Mouse (Mus musculus): Measurements from ENCODE around the gene Casc4.

The Casc4 gene

GRCm38 (mm10) chr2:121866632-121867050 is at the start of gene Casc4:
TSS of gene Casc4 (plus strand) at chr2:121866970.
- DNase-seq (ENCODE audit: low read depth): peak; percentile 76

GRCm38 (mm10) chr2:121821787-121822186 is 45.0 kb upstream of the Casc4 start:
- no peak for DNase-seq (ENCODE audit: low read depth)

- DNase-seq (ENCODE audit: low read depth): no peak
Measured at GRCm38 (mm10) chr2:121824653-121825052, 42.1 kb upstream of the Casc4 start.

GRCm38 (mm10) chr2:121826189-121826588 is 40.6 kb upstream of the Casc4 start:
- DNase-seq (ENCODE audit: low read depth): no peak

GRCm38 (mm10) chr2:121828411-121828810 is 38.4 kb upstream of the Casc4 start:
- DNase-seq (ENCODE audit: low read depth): no peak

GRCm38 (mm10) chr2:121832484-121832894 is 34.3 kb upstream of the Casc4 start:
- DNase-seq (ENCODE audit: low read depth): peak; percentile 59

- no peak for DNase-seq (ENCODE audit: low read depth)
Measured at GRCm38 (mm10) chr2:121834926-121835325, 31.8 kb upstream of the Casc4 start.

- DNase-seq (ENCODE audit: low read depth): no peak
Measured at GRCm38 (mm10) chr2:121841453-121841852, 25.3 kb upstream of the Casc4 start.

- DNase-seq (ENCODE audit: low read depth): no peak
Measured at GRCm38 (mm10) chr2:121842249-121842648, 24.5 kb upstream of the Casc4 start.

GRCm38 (mm10) chr2:121846050-121846449 is 20.7 kb upstream of the Casc4 start:
- no peak for DNase-seq (ENCODE audit: low read depth)

- DNase-seq (ENCODE audit: low read depth): no peak
Measured at GRCm38 (mm10) chr2:121852045-121852444, 14.7 kb upstream of the Casc4 start.

GRCm38 (mm10) chr2:121853974-121854373 is 12.8 kb upstream of the Casc4 start:
- DNase-seq (ENCODE audit: low read depth): no peak

GRCm38 (mm10) chr2:121859380-121859980 is 7.3 kb upstream of the Casc4 start:
- no peak for DNase-seq (ENCODE audit: low read depth)

- DNase-seq (ENCODE audit: low read depth): peak; percentile 16
Measured at GRCm38 (mm10) chr2:121866071-121866601, 634 bp upstream of the Casc4 start.

- peak; percentile 19 for DNase-seq (ENCODE audit: low read depth)
Measured at GRCm38 (mm10) chr2:121867051-121867928, 520 bp downstream of the Casc4 start.

GRCm38 (mm10) chr2:121879506-121879905 is 12.7 kb downstream of the Casc4 start:
- DNase-seq (ENCODE audit: low read depth): no peak

GRCm38 (mm10) chr2:121885509-121886106 is 18.8 kb downstream of the Casc4 start:
- DNase-seq (ENCODE audit: low read depth): no peak

- DNase-seq (ENCODE audit: low read depth): no peak
Measured at GRCm38 (mm10) chr2:121886406-121886805, 19.6 kb downstream of the Casc4 start.

- DNase-seq (ENCODE audit: low read depth): no peak
Measured at GRCm38 (mm10) chr2:121888720-121889497, 22.1 kb downstream of the Casc4 start.

GRCm38 (mm10) chr2:121895261-121895660 is 28.5 kb downstream of the Casc4 start:
- no peak for DNase-seq (ENCODE audit: low read depth)

GRCm38 (mm10) chr2:121896825-121897224 is 30.1 kb downstream of the Casc4 start:
- DNase-seq (ENCODE audit: low read depth): no peak

GRCm38 (mm10) chr2:121909975-121910374 is 43.2 kb downstream of the Casc4 start:
- DNase-seq (ENCODE audit: low read depth): no peak

All from c-Kit-positive CD71-positive TER-119-negative erythroid progenitor cells, embryonic 14.5 days (primary cell).